Comparison of ENCODE assay signal across 11 mouse cellular contexts in genomic region chr11:103534973-103535372, GRCm38 (mm10). TPM values are rescaled to one million over a fixed set of nuclear protein-coding genes. Genes with fewer than 3 reads are reported as not detected.
A peak's percentile ranks its signal among the peaks of the same experiment; 100 is the strongest.
DNase-seq lines count a peak whose midpoint lies in the region; ATAC-seq and TF ChIP-seq lines count a peak whose summit lies in the region.
"Not testable (repeated sequence)": the region's sequence is repeated elsewhere in the genome, so short reads cannot be mapped to it uniquely, and the experiment has no call there.
"Had no signal": no experiment of that assay in that cellular context is flagged by ENCODE, and none has a peak within 500 bp of the region (broad histone marks: within the 10 kb centered on the region; RNA-seq: fewer than 3 reads in every experiment).

No protein-coding gene starts in this region.

- DNase-seq in 3T3-L1 (ENCODE audit: low read depth, low spot score) (peak; percentile 0), Patski (ENCODE audit: low read depth, low spot score) (peak; percentile 48), adipocyte (ENCODE audit: low spot score) (peak; percentile 1)
- peak; percentile 1 for DNase-seq in Muller cell, postnatal 12 days (ENCODE audit: inconsistent ontology term)
- peak; percentile 72 for DNase-seq in heart, adult 11 months

- ATAC-seq in Patski = peak; percentile 87

- POLR2A ChIA-PET in Patski (lab: Charles Lee) = not testable (repeated sequence)

- CTCF ChIA-PET in Patski (lab: Charles Lee) = interaction anchor here (0.8 kb wide), 1 partner anchor 15 kb away, joined by 3 read pairs; no protein-coding TSS in a partner anchor

- in situ Hi-C loops in Patski (cut with MboI; ENCODE audit: low pct_unique_long_range_greater_than_20kb) = loop anchor here (5.0 kb wide), 1 partner anchor 83 kb away; no protein-coding TSS in a partner anchor

- H3K27me3 ChIP-seq in Patski = peaks cover 17% of the 10 kb centered on the region

- TF ChIP-seq CTCF in Patski (IDR thresholded peaks at IDR 0.05) = not testable (repeated sequence)

RNA-seq across cellular contexts. Expression of gene Lrrc37a, which starts 30.6 kb away (rescaled TPM):
- not detected for polyA plus RNA-seq in Patski (2021)
- polyA plus RNA-seq: activated CD4-positive, CD25-positive, alpha-beta regulatory T cell, adult 4 months; adrenal gland, adult 2 months; brain, embryonic 14.5 days; C2C12; cerebellum, adult 2 months; G1E had no signal

Comparison
In these comparisons a context has a peak if more than half of its experiments do, and no peak if none do; other contexts are left out.
1. Peak in every context shown above with its lines: DNase-seq and ATAC-seq.
2. DNase-seq: peak in every context shown above with its lines; median percentile 72 in heart, adult 11 months; 48 in Patski; 1 in Muller cell, postnatal 12 days; 1 in adipocyte; 0 in 3T3-L1.